Mouse (Mus musculus) spleen, postnatal 10 days (tissue): ENCODE data around the gene Ap3b1.

Experiments
- DNase-seq, 2 experiments: peaks; one replicate each; pipeline ENCODE4 v3.0.0; 2021 to 2022; ENCODE audit warnings: low spot score in 2 of 2

The Ap3b1 gene

GRCm38 (mm10) chr13:94595289-94595688 is 236.5 kb downstream of the Ap3b1 start:
- no peak for DNase-seq

GRCm38 (mm10) chr13:94595701-94596361 is 237.1 kb downstream of the Ap3b1 start:
- DNase-seq, result no peak

GRCm38 (mm10) chr13:94596386-94597033 is 237.8 kb downstream of the Ap3b1 start:
- DNase-seq, result no peak

GRCm38 (mm10) chr13:94599718-94600117 is 241.0 kb downstream of the Ap3b1 start:
- no peak for DNase-seq

- no peak for DNase-seq
Observed at GRCm38 (mm10) chr13:94607035-94607860, 248.5 kb downstream of the Ap3b1 start.

GRCm38 (mm10) chr13:94607861-94608223 is 249.1 kb downstream of the Ap3b1 start:
- DNase-seq, result no peak

- DNase-seq, result no peak
Observed at GRCm38 (mm10) chr13:94608420-94608831, 249.7 kb downstream of the Ap3b1 start.

DNA sequence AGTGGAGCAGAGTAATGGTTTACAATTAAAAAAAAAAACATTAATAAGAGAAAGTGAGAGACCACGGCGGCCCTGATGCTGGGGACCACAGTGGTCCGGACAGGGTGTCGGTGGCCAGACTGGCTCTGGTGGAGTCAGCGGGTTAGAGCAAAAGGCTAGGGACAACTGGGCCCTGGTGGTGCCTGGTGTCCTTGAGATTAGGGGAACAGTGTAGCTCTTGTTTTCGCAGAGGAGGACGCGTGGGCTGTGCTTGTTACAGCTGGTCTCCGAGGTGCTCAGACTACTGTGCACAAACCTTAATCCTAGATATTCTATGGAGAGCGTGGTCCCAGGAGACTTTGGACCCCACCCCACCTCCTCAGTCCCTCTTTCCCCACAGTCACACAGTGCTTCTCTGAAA is 250.2 kb downstream of the Ap3b1 start:
- DNase-seq, result no peak
